Mouse (Mus musculus) heart, adult 11 months (tissue): ENCODE measurements around the gene Auts2.

Experiments
- DNase-seq: peaks from one replicate; pipeline ENCODE4 v3.0.0; 2022

Auts2 gene

GRCm38 (mm10) chr5:131645341-131646191 lies 897.6 kb downstream of the Auts2 start:
- DNase-seq = no peak

GRCm38 (mm10) chr5:131644331-131644730 lies 898.8 kb downstream of the Auts2 start:
- no peak for DNase-seq

GRCm38 (mm10) chr5:131643176-131644174 lies 899.7 kb downstream of the Auts2 start:
- DNase-seq = peak; percentile 89

- peak; percentile 97 for DNase-seq
Measured at GRCm38 (mm10) chr5:131642752-131643151, 900.4 kb downstream of the Auts2 start.

GRCm38 (mm10) chr5:131636431-131636830 lies 906.7 kb downstream of the Auts2 start:
- DNase-seq = no peak

GRCm38 (mm10) chr5:131634731-131635130 lies 908.4 kb downstream of the Auts2 start:
- no peak for DNase-seq

GRCm38 (mm10) chr5:131631998-131632379 lies 911.2 kb downstream of the Auts2 start:
- DNase-seq = no peak

- DNase-seq = no peak
Measured at GRCm38 (mm10) chr5:131631038-131631997, 911.8 kb downstream of the Auts2 start.

- DNase-seq = no peak
Measured at GRCm38 (mm10) chr5:131630577-131630976, 912.6 kb downstream of the Auts2 start.

GRCm38 (mm10) chr5:131616113-131616876 lies 926.8 kb downstream of the Auts2 start:
- DNase-seq = peak; percentile 93

GRCm38 (mm10) chr5:131614238-131614637 lies 928.9 kb downstream of the Auts2 start:
- no peak for DNase-seq

GRCm38 (mm10) chr5:131613301-131613700 lies 929.8 kb downstream of the Auts2 start:
- no peak for DNase-seq

GRCm38 (mm10) chr5:131610702-131611101 lies 932.4 kb downstream of the Auts2 start:
- DNase-seq = no peak

GRCm38 (mm10) chr5:131606786-131607185 lies 936.4 kb downstream of the Auts2 start:
- no peak for DNase-seq

GRCm38 (mm10) chr5:131601934-131602692 lies 941.0 kb downstream of the Auts2 start:
- no peak for DNase-seq

GRCm38 (mm10) chr5:131600325-131601125 lies 942.6 kb downstream of the Auts2 start:
- DNase-seq = peak; percentile 99

GRCm38 (mm10) chr5:131597503-131597902 lies 945.6 kb downstream of the Auts2 start:
- no peak for DNase-seq

- DNase-seq = no peak
Measured at GRCm38 (mm10) chr5:131596591-131596990, 946.6 kb downstream of the Auts2 start.

GRCm38 (mm10) chr5:131595730-131596129 lies 947.4 kb downstream of the Auts2 start:
- no peak for DNase-seq

- DNase-seq = no peak
Measured at GRCm38 (mm10) chr5:131594597-131594996, 948.5 kb downstream of the Auts2 start.
